Mouse (Mus musculus): Measurements from ENCODE around the gene Foxc2.

Gene Foxc2

GRCm38 (mm10) chr8:121119635-121120455, 3.9 kb downstream of the Foxc2 start:
- peak; percentile 50 for DNase-seq (ENCODE audit: extremely low spot score, low spot score)

- peak; percentile 41 for DNase-seq (ENCODE audit: extremely low spot score, low spot score)
Measured at GRCm38 (mm10) chr8:121120456-121121419, 4.8 kb downstream of the Foxc2 start.

GRCm38 (mm10) chr8:121121704-121122103, 5.7 kb downstream of the Foxc2 start:
- DNase-seq (ENCODE audit: extremely low spot score, low spot score): peak; percentile 26

GRCm38 (mm10) chr8:121122368-121122767, 6.4 kb downstream of the Foxc2 start:
- no peak for DNase-seq (ENCODE audit: extremely low spot score, low spot score)

GRCm38 (mm10) chr8:121123113-121123512, 7.1 kb downstream of the Foxc2 start:
- no peak for DNase-seq (ENCODE audit: extremely low spot score, low spot score)

- DNase-seq (ENCODE audit: extremely low spot score, low spot score): no peak
Measured at GRCm38 (mm10) chr8:121124547-121125239, 8.7 kb downstream of the Foxc2 start.

- DNase-seq (ENCODE audit: extremely low spot score, low spot score): peak; percentile 85
Measured at GRCm38 (mm10) chr8:121125311-121125876, 9.4 kb downstream of the Foxc2 start.

- peak; percentile 33 for DNase-seq (ENCODE audit: extremely low spot score, low spot score)
Measured at GRCm38 (mm10) chr8:121126191-121126590, 10.2 kb downstream of the Foxc2 start.

GRCm38 (mm10) chr8:121126694-121127093, 10.7 kb downstream of the Foxc2 start:
- peak; percentile 24 for DNase-seq (ENCODE audit: extremely low spot score, low spot score)

- peak; percentile 40 for DNase-seq (ENCODE audit: extremely low spot score, low spot score)
Measured at GRCm38 (mm10) chr8:121127291-121127701, 11.3 kb downstream of the Foxc2 start.

- DNase-seq (ENCODE audit: extremely low spot score, low spot score): no peak
Measured at GRCm38 (mm10) chr8:121127756-121128375, 11.9 kb downstream of the Foxc2 start, which contains the start of gene Foxl1. Foxl1 (plus strand) TSS chr8:121127940.

GRCm38 (mm10) chr8:121128531-121129264, 12.7 kb downstream of the Foxc2 start:
- DNase-seq (ENCODE audit: extremely low spot score, low spot score): peak; percentile 70

- DNase-seq (ENCODE audit: extremely low spot score, low spot score): no peak
Measured at GRCm38 (mm10) chr8:121129265-121129940, 13.4 kb downstream of the Foxc2 start.

- peak; percentile 47 for DNase-seq (ENCODE audit: extremely low spot score, low spot score)
Measured at GRCm38 (mm10) chr8:121130522-121130921, 14.6 kb downstream of the Foxc2 start.

- DNase-seq (ENCODE audit: extremely low spot score, low spot score): no peak
Measured at GRCm38 (mm10) chr8:121132961-121133513, 17.1 kb downstream of the Foxc2 start.

GRCm38 (mm10) chr8:121134102-121134501, 18.1 kb downstream of the Foxc2 start:
- no peak for DNase-seq (ENCODE audit: extremely low spot score, low spot score)

GRCm38 (mm10) chr8:121134512-121134911, 18.5 kb downstream of the Foxc2 start:
- no peak for DNase-seq (ENCODE audit: extremely low spot score, low spot score)

- no peak for DNase-seq (ENCODE audit: extremely low spot score, low spot score)
Measured at GRCm38 (mm10) chr8:121136856-121137255, 20.9 kb downstream of the Foxc2 start.
